Mouse (Mus musculus) Patski (cell line): ENCODE data around the gene Gimap3. TPM values are rescaled to one million over a fixed set of nuclear protein-coding genes. Genes with fewer than 3 reads are reported as not detected.

Source experiments
- ATAC-seq: fragments of 100-300 bp; one replicate; pipeline ENCODE4 v1.8.0; 2021
- CTCF ChIA-PET: fragments of 350-600 bp; sonication (Branson Sonifier 250); formaldehyde crosslinking; loops from one replicate; lab custom pipeline; 2022; ENCODE audit warnings: inconsistent platforms; lab: Charles Lee
- POLR2A ChIA-PET: fragments of 350-600 bp; sonication (Branson Sonifier 250); formaldehyde crosslinking; loops from one replicate; lab custom pipeline; 2022; ENCODE audit warnings: antibody characterized with exemption, inconsistent platforms; lab: Charles Lee
- DNase-seq: peaks from one replicate; pipeline ENCODE4 v3.0.0-alpha.2; 2011; ENCODE audit warnings: low read depth, low spot score
- H3K27me3 ChIP-seq: fragments of 371-371 bp; one replicate; pipeline ENCODE4 v1.5.1; 2021
- CTCF ChIP-seq: fragments of 100-300 bp; IDR thresholded peaks from one replicate; pipeline ENCODE4 v1.5.1; 2021
- in situ Hi-C: fragments of 300-500 bp; cut with MboI; formaldehyde crosslinking; loops from 3 replicates; pipeline ENCODE4 v1.11.1; 2018; ENCODE audit warnings: low pct_unique_long_range_greater_than_20kb, mixed read lengths
- polyA plus RNA-seq: library from polyadenylated mRNA; unstranded; gene quantifications from one replicate; pipeline ENCODE4 v1.2.3, GENCODE M21; 2021

Gimap3 gene
- polyA plus RNA-seq: not detected

- DNase-seq (no peak), ATAC-seq (no peak)
- ChIA-PET CTCF (interaction anchor here (1.0 to 4.8 kb wide), 7 partner anchors 10 to 190 kb away, joined by 3 to 66 read pairs (median 7); partner anchors contain the start of gene Gimap8), POLR2A (no interaction called here)
- no peak for TF ChIP-seq CTCF
- in situ Hi-C loops: loop anchor here (5.0 to 25.0 kb wide), 2 partner anchors 123 to 583 kb away; partner anchors contain the start of gene Gimap8
- H3K27me3 ChIP-seq: no peaks in the 10 kb centered on the region
Observed at GRCm38 (mm10) chr6:48770696-48771095, at the start of gene Gimap3. TSS of gene Gimap3 (minus strand) at chr6:48770851.

GRCm38 (mm10) chr6:48817815-48818214, 47.2 kb upstream of the Gimap3 start:
- DNase-seq: no peak
- TF ChIP-seq CTCF: peak; percentile 96
- no peak for ATAC-seq
- POLR2A ChIA-PET: interaction anchor here (1.2 to 2.4 kb wide), 2 partner anchors 24 to 27 kb away, joined by 3 to 12 read pairs; partner anchors contain the start of genes Tmem176a and Tmem176b
- no peaks in the 10 kb centered on the region for H3K27me3 ChIP-seq
- in situ Hi-C loops: loop anchor here (5.0 kb wide), 1 partner anchor 39 kb away; no protein-coding TSS in a partner anchor
- CTCF ChIA-PET: interaction anchor here (0.6 to 14.5 kb wide), 15 partner anchors 9 to 172 kb away, joined by 3 to 112 read pairs (median 4); partner anchors contain the start of genes Gimap5, Gimap8, Tmem176a and Tmem176b

- ChIA-PET CTCF (interaction anchor here (0.7 to 14.5 kb wide), 8 partner anchors 10 to 168 kb away, joined by 3 to 112 read pairs (median 4); partner anchors contain the start of genes Tmem176a and Tmem176b), POLR2A (interaction anchor here (0.8 to 1.6 kb wide), 3 partner anchors 26 to 221 kb away, joined by 3 to 4 read pairs (median 3); partner anchors contain the start of genes Gm44965 and Repin1)
- in situ Hi-C loops: loop anchor here (5.0 kb wide), 1 partner anchor 42 kb away; no protein-coding TSS in a partner anchor
- ATAC-seq: no peak
- TF ChIP-seq CTCF: peak; percentile 60
- H3K27me3 ChIP-seq: no peaks in the 10 kb centered on the region
- no peak for DNase-seq
Observed at GRCm38 (mm10) chr6:48815013-48815412, 44.4 kb upstream of the Gimap3 start.

GRCm38 (mm10) chr6:48809494-48810219, 39.0 kb upstream of the Gimap3 start:
- DNase-seq (no peak), ATAC-seq (no peak)
- no peaks in the 10 kb centered on the region for H3K27me3 ChIP-seq
- in situ Hi-C loops: no loop called here
- TF ChIP-seq CTCF: no peak
- CTCF ChIA-PET: interaction anchor here (1.0 to 1.6 kb wide), 3 partner anchors 24 to 73 kb away, joined by 3 read pairs; no protein-coding TSS in a partner anchor
- POLR2A ChIA-PET: interaction anchor here (1.0 kb wide), 1 partner anchor 31 kb away, joined by 3 read pairs; the partner anchor contains the start of genes Tmem176a and Tmem176b

GRCm38 (mm10) chr6:48806746-48807145, 36.1 kb upstream of the Gimap3 start:
- no peak for TF ChIP-seq CTCF
- no peaks in the 10 kb centered on the region for H3K27me3 ChIP-seq
- in situ Hi-C loops: no loop called here
- ATAC-seq: no peak
- DNase-seq: no peak
- ChIA-PET POLR2A (no interaction called here), CTCF (interaction anchor here (1.4 kb wide), 1 partner anchor 11 kb away, joined by 3 read pairs; no protein-coding TSS in a partner anchor)

- in situ Hi-C loops: no loop called here
- ChIA-PET POLR2A (no interaction called here), CTCF (interaction anchor here (0.9 to 2.6 kb wide), 3 partner anchors 10 to 14 kb away, joined by 3 to 6 read pairs (median 3); no protein-coding TSS in a partner anchor)
- H3K27me3 ChIP-seq: no peaks in the 10 kb centered on the region
- no peak for DNase-seq
- ATAC-seq: no peak
- no peak for TF ChIP-seq CTCF
Observed at GRCm38 (mm10) chr6:48804346-48804745, 33.7 kb upstream of the Gimap3 start.

GRCm38 (mm10) chr6:48803406-48804051, 32.9 kb upstream of the Gimap3 start:
- ATAC-seq (no peak), DNase-seq (no peak)
- in situ Hi-C loops: no loop called here
- H3K27me3 ChIP-seq: no peaks in the 10 kb centered on the region
- CTCF ChIA-PET: interaction anchor here (1.2 to 2.6 kb wide), 2 partner anchors 11 to 15 kb away, joined by 3 to 6 read pairs; no protein-coding TSS in a partner anchor
- TF ChIP-seq CTCF: no peak
- POLR2A ChIA-PET: no interaction called here

GRCm38 (mm10) chr6:48801897-48802296, 31.2 kb upstream of the Gimap3 start:
- in situ Hi-C loops: no loop called here
- ChIA-PET POLR2A (interaction anchor here (0.5 kb wide), 1 partner anchor 28 kb away, joined by 3 read pairs; no protein-coding TSS in a partner anchor), CTCF (no interaction called here)
- ATAC-seq: no peak
- no peak for TF ChIP-seq CTCF
- DNase-seq: no peak
- H3K27me3 ChIP-seq: no peaks in the 10 kb centered on the region

- POLR2A ChIA-PET: no interaction called here
- no peak for ATAC-seq
- CTCF ChIA-PET: interaction anchor here (1.3 to 1.6 kb wide), 2 partner anchors 7 to 14 kb away, joined by 4 to 5 read pairs; no protein-coding TSS in a partner anchor
- in situ Hi-C loops: no loop called here
- H3K27me3 ChIP-seq: no peaks in the 10 kb centered on the region
- DNase-seq: no peak
- TF ChIP-seq CTCF: no peak
Observed at GRCm38 (mm10) chr6:48787867-48788266, 17.2 kb upstream of the Gimap3 start.

GRCm38 (mm10) chr6:48785601-48786000, 14.9 kb upstream of the Gimap3 start:
- TF ChIP-seq CTCF: no peak
- ATAC-seq (no peak), DNase-seq (no peak)
- CTCF ChIA-PET: interaction anchor here (0.6 to 1.3 kb wide), 7 partner anchors 23 to 866 kb away, joined by 3 to 4 read pairs (median 3); partner anchors contain the start of genes Gimap5 and Gimap8
- POLR2A ChIA-PET: no interaction called here
- in situ Hi-C loops: no loop called here
- no peaks in the 10 kb centered on the region for H3K27me3 ChIP-seq
